Mouse (Mus musculus) testis, postnatal 10 days (tissue): ENCODE data around the gene Sf3b3.
A peak's percentile ranks its signal among the peaks of the same experiment; 100 is the strongest.

Experiments
- DNase-seq: peaks from one replicate; pipeline ENCODE4 v3.0.0; 2021; ENCODE audit warnings: low spot score

Gene Sf3b3

GRCm38 (mm10) chr8:110775721-110776120, 70.9 kb downstream of the Sf3b3 start:
- DNase-seq = no peak

GRCm38 (mm10) chr8:110775316-110775715, 71.3 kb downstream of the Sf3b3 start:
- DNase-seq = peak; percentile 65

GRCm38 (mm10) chr8:110774725-110775124, 71.9 kb downstream of the Sf3b3 start:
- DNase-seq = no peak

GRCm38 (mm10) chr8:110774047-110774446, 72.5 kb downstream of the Sf3b3 start:
- DNase-seq = no peak

- no peak for DNase-seq
Observed at GRCm38 (mm10) chr8:110772452-110772851, 74.1 kb downstream of the Sf3b3 start.

- no peak for DNase-seq
Observed at GRCm38 (mm10) chr8:110767261-110767660, 79.3 kb downstream of the Sf3b3 start.

- DNase-seq = no peak
Observed at GRCm38 (mm10) chr8:110764671-110765070, 81.9 kb downstream of the Sf3b3 start.

- DNase-seq = no peak
Observed at GRCm38 (mm10) chr8:110761988-110762387, 84.6 kb downstream of the Sf3b3 start.

- no peak for DNase-seq
Observed at GRCm38 (mm10) chr8:110761185-110761584, 85.4 kb downstream of the Sf3b3 start.

GRCm38 (mm10) chr8:110760280-110760940, 86.2 kb downstream of the Sf3b3 start:
- no peak for DNase-seq
